Mouse (Mus musculus): ENCODE data around the gene Adgrv1.
A peak's percentile ranks its signal among the peaks of the same experiment; 100 is the strongest.
"Not testable (repeated sequence)": the region's sequence is repeated elsewhere in the genome, so short reads cannot be mapped to it uniquely, and the experiment has no call there.

Adgrv1 gene

DNA sequence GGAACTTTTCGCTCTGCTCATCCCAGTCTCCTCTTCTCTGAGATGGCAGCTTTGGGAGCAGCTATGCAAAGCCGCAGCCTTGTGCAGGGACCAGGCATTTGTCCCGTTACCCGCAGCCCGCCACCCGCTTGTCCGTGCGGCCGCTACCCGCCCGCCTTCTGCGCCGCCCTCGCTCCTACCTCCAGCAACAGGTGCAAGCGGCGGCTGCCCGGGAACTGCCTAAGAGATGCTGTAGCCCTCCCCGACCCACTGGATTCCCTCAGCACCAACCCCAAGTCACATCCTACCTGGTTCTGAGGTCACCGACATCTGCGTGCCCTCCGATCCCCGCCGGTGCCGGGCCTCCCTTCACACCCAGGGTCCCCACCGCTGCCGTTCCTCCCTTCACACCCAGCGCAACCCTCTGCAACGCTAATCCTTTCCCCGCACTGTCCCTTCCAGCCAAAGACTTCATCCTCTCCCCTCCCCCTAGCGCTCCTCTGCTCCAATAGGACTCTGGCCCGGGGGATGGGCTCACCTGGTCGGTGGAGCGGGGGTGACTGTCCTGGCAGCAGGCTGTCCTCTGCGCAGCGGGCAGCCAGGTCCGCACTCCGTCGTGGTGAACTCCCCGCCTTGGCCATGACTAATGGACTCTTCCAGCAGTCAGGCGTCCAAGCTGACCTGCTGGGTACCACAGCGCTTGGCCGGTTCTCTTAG, at the start of gene Adgrv1:
Gene Adgrv1, minus strand, starts transcription at position 435 of the 696 bp plus-strand sequence.
- peak; percentile 66 for DNase-seq

DNA sequence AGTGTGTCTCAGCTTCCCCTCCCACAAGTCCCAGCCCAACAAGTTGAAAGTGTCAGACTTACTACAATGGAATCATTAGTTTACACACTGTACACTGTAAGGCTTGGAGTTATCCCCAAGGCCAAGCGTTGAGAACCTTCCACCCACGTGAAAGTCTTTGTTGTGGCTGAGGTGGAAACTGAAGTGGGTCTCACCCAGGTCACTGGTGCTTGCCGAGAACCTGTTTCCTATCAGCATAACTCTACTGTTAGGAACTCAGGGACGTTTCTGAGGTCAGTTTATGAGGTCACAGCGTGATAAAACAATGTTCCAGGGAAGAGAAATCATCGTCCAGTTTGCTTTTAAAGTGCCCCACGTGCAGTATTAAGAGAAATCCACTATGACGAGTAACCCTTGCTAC, 42.4 kb upstream of the Adgrv1 start:
- no peak for DNase-seq

DNA sequence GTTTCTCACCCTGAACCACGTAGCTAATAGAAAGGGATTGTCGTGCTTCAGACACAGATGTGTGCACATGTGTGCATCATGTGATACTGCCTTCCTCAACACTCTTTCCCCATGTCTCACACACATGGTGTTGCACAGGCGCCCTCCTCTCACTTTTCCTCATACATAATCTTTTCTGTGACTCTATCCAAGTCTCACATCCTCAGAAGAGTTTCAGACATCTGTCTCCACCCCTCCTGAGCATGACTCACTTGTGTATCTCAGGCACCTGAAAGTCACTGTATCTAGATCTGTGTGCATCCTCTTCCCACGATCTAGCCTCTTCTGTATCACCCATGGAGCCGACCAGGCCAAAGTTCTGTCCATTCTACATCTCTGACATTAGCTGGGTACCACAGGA, 34.8 kb upstream of the Adgrv1 start:
- DNase-seq: no peak

DNA sequence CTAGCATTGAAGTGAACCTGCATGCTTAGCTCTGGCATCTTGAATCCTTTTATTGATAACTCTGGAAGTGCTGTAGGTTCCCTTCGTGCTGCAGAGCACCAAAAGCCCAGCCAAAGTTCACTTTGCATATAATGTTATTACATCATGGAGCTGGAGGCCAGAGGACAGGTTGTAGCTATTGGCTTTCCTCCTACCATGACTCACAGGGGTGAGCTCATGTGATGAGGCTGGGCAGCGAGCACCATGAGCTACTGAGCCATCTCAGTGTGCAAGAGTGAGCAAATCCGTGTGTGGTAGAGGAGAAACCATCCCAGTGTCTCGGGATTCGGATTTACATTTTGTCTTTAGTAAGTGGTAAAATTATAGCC, 31.4 kb upstream of the Adgrv1 start:
- no peak for DNase-seq

DNA sequence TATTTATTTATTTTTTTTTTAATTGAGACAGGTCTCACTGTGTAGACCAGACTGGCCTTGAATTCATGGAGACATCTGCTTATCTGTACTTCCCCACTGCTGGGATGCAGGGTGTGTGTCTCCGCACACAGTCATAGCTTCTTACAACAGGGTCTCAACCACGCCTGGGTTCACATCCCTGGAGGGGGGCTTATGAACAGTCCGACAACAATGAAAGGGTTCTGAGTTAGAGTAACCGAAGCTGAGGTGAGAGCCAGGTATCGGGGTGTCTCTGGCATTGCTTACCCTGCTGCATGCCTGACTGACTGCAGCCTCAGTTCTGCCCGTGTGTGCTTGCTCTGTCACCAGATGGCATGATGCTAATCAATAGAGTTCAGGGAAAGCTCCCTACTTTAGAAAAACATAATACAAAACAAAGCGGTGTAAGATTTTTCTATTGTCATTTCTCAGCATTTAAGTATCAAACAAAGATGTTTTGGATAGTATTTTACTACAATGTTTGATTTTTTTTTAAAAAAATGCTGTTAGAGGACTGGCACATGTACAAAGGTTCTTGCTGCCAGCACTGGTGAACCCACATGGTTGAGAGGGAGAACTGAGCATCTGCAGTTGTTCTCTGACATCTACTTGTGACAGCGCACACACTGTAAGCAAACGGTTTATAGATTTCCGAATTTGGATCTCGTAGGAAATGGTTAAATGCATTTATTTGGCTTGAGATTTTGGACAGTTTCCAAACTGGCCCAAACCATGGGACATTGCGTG, 30.8 kb upstream of the Adgrv1 start:
- peak; percentile 57 for DNase-seq

DNA sequence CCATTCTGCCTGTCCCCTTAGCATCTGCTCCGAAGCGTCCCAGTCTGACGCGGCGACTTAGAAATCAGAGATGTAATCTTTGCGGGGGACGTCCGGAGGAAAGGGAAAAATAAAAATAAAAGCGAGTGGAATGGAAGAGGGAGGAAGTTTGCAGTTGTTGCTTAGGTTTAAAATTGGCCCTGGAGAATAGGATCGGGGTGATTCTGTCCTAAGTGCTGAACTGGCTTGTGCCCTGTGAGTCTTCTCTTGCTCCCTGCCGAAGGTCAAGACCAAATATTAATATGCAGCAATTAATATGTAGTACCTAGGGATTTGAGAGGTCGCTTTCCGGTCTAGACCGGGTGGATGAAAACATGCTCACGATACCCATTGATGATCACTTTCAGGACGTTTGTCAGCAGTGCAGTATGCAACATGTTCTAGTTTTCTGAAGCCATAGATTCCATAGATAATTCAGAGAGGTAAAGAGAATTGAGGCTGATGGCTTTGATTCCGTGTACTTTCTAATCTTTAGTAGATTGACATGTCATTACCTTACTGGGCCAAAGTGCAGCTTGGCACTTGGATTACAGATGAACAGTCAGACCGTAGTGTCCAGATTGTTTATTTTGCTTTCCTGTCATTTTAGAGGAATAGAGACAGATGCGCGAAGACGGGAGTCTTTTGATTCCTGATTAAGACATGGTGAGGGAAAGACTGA, 25.2 kb upstream of the Adgrv1 start:
- no peak for DNase-seq

DNA sequence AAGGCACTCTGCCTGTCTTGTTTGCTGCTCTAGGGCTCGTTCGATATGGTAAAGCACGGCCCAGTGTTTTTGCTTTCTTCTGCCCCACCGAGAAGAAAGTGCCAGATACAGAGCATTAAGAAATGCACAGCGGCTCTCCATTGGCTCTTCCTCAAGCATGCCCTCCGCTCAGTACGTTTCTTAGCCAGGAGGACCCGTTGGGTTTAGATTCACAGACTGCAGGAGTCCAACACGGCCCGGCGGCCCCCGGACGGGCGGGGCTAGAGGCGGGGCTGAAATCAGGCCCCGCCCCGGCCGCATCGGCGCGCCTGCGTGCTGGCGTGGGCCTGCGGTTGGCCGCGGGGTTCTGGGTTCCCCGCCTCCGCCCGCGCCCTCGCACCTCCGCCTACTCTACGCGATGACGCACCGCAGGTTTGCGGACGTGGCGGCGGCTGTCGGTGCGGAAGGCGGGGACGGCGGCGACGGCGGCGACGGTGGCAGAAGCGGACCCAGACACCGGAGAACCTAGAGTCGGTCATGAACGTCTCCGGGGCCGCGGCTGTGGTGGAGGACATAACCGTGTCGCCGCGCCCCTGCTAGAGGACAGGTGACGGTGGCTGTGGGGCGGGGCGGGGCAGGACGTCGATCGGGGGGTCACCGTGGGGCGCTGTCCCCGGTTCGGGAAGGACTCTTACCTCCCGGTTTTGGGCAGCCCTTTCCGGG, 24.5 kb upstream of the Adgrv1 start, which contains the start of gene Lysmd3:
Gene Lysmd3, plus strand, starts transcription at position 313 of the 702 bp plus-strand sequence.
- DNase-seq: peak; percentile 95

DNA sequence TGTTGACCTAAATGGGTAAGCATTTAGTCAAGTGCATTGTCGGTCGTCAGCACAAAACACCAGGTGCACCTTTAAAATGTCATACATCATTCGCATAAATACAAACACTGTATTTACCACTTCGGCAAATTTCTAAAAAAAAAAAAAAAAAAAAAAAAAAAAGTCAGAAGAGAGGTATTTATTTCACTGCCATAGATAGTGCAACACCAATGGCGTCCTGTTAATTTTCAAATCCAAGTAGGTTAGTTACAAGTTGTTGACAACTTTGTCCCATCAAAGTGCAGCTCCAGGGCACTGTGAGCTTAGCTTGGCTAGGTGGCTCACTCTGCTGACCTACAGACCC, 24.0 kb upstream of the Adgrv1 start:
- DNase-seq: no peak

DNA sequence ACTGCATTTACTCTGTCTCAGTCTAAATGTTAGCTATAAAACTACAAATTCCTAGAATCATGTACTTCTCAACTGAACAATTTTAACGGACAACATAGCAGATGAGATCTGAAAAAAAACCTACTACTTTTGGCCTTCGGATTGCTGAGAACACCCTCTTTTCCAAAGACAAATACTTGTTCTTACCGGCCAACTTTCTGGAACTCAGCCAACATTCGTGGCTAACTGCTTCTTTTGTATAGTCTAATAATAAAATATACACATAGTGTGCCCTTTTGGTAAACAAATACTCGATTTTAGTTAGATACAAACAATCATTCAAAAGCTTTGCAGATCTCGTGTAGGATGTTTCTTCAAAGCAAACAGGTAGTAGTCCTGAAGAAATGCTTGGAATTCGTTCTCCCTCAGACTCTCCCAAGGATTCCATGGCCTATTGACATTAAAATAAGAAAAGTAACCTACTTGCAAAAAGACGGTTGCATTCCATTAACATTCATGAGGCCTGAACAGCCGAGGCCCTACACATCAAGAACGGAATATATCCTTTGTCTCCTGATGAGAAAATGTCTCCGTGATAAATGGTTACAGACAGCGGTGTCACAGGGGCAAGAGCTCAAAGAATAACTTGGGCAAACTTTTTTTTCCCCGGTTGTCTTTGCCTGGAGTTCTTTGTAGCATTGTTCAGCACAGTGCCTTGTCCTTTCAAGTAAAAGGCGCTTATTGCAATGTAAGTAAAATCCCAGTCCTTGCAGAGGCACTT, 23.3 kb upstream of the Adgrv1 start:
- no peak for DNase-seq

DNA sequence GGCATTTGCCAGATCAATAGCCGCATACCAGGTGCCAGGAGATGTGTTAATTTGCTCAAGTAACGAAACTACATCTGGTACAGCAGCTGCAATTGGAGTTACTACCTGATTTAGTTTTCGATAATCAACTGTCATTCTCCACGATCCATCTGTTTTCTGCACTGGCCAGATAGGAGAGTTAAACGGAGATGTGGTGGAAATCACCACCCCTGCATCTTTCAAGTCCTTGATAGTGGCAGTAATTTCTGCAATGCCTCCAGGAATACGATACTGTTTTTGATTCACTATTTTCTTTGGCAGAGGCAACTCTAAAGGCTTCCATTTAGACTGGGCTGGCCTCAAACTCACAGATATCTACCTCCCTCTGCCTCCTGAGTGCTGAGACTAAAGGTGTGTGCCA, 17.4 kb upstream of the Adgrv1 start:
- not testable (repeated sequence) for DNase-seq

DNA sequence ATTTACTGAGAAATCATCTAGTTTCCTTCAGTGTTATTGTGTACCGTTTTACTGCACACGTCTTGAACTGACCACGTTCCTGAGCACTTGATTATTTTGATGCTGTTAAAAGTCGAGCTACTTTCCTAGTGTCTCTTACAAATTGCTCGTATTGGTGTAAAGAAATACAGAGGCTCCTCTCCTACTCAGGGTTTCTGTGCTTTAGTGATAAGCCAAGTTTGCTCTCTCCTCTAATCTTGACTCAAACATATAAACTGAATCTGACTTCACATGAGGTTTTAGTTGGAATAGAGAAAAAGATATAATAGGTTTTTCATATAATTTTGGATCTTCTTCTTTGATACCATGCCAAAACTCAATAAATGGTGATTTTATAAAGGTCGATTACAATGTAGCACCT, 13.4 kb upstream of the Adgrv1 start:
- DNase-seq: no peak

DNA sequence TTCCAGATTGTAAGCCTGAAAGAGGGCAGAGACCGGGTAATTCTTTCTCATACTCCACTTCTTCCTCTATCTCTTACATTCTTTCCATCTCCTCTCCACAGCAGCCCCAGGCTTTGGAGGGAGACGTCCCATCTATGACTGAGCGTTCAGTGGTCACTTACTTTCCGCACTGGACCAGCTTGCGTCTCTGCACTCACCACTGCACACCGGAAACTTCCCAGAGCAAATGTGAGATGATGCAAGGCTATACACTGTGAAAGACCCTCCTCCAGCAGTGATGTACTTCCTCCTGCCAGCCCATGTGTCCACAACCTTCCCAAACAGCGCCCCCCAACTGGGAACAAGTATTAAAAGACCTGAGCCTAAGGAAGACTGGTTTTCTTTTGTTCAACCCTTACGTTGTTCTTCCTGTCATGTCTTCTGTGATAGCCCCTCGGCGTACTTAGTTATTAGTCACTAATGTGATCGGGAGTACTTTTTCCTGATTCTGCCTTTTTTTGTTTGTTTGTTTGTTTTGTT, 11.2 kb upstream of the Adgrv1 start:
- no peak for DNase-seq

DNA sequence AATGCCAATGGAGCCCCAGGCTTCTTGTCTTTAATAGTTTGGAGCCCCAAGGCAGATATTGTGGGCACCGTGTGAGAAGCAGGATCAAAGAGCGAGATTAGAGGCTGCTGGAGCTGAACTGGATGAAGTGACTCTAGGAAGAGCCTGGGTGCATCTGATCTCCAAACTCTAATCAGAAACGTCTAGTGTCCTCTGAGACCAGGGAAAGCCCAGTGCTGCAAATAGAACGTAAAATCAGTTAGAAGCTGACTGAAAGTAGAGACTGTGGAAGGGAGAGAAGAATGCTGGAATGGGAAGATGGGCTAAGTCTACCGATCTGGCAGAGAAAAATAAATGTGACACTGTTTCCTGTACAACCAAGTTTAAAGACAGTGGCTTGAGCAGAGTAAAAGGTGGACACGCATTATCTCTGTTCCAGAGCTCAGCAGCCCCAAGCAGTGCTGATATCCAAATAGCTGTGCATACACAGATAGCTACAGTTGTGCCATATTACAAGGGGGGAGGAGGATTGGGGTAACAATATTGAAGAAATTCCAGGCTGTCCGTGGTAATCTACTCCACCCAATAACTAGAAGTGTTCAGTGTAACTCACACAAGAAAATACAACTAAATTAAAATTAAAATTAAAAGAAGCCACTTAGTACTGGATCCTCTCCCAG, 9.7 kb upstream of the Adgrv1 start:
- peak; percentile 69 for DNase-seq

DNA sequence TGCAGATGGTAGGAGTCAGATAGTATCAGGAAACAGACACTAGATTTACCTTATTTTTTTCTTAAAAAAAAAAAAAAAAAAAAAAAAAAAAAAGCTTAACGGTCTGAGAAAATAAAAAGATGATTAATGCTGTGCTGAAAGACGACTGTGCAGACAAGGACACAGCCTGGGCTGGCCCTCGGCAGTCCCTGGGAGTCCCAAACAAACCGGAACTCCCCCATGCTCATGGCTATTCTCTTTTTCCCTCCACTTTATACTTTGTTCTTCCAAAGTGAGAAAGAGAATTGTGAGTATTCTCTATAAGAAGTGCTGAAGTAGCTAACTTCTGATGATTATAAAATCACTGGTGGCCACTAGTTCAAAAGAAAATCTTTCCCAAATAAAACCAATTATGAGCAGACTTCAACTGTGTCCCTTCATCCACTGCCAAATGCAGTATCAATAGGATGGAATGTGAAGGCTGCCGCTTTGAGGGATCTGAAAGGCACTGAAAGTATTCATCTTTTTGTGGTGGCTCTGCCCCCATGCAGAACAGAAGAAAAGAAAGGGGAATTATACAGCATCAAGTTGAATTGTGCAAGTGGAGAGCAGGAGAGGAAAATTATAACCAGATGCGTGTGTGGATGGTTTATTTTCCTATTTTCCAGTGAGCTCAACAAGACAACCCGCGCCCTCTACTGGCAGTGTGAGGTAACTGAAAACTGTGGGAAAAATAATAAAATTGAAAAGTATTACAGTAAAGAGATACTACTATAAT, 8.5 kb upstream of the Adgrv1 start:
- DNase-seq: peak; percentile 71

DNA sequence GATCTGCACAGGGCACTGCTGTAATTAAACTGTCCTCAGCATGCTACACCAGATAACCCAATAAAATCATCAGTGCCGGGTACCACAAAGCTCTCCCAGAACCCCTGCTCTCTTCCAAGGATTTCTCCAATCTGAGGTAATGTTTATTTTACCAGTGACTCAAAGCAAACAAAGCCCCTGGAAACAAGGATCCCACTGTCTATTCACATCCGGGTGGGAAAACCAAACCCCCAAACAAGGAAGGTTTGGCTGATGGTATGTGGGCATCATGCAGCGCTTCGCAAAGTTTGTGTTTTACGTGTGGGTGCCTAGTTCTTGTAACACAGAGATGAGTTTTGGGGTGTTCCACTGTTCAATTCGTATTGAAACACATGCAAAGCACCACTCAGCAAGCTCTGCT, 7.9 kb upstream of the Adgrv1 start:
- no peak for DNase-seq

DNA sequence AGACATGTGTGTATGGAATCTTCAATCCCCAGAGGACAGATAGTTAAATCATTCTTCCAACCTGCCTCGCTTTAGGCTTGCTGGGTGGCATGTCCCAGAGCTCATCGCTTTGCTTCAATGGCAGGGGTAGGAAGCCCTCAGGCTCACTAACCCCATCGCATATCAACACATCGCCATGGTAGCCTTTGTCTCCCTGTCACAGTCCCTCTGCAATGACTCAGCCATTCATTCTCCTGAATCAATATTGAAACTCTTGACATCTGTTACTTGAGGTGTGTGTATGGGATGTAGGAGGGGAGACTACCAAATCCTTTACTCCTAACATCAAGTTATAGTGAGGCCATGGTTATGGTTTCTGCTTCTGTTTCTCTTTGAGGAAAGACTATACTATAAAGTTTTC, 6.7 kb upstream of the Adgrv1 start:
- no peak for DNase-seq

DNA sequence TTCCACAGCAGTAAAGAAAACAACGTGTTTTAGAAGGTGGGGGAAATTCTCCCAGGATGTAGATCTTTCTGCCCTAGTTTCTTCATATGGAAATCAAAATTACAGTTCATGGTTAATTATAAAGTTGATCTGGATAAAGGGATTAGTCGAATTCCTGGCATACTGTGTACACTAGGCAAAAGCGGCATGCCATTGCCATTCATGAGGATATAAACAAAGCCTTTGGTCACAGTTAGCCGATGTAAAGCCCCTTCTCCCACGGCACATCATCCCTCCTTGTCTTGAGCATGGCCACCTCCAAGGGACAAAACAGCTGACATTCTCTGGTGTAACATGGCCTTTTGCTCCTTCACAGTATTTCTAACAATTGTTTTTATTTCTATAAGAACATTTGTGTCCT, 2.4 kb downstream of the Adgrv1 start:
- DNase-seq: no peak

DNA sequence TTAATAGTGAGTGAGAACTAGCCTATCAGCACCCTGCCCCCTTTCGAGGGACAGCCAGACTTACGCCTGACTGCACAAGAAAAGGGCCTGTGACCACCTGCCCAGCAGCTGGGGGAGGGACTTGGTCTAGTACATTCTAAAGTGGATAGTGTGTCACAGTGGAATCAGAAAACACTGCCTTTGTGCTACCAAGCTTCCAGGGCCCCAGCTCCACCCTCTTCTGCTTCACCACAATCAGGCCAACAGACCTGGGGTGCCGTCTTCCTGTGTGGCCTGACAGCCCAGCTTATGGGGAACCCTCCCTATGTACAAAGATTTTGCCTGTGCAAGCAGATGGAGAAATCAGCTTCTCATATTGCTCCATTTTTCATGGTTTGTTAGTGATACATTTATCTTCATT, 3.6 kb downstream of the Adgrv1 start:
- DNase-seq: no peak

DNA sequence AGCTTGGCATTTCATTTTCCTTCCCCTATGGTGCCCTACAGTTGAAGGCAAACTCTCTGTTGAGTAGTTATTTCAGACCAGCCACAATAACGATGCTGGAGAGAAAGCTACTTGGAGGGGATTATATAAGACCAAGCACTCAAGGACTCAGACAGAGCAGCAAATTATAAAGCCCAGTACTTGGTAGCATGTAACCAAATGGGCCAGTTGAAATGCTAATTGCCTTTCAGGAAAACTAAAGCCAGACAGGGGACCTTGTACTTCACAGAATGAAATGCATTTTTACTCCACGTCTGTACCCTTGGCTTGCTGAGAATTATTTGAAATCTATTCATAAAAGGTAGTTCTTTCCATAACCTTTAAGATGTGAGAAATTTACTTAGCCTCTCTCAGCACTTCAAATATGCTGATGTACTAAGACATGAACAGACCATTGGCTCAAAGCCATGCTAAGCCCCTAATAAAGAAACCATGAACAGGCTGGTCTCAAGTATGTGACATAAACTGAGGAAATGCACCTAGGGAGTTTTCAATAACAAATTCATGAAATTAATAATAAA, 4.2 kb downstream of the Adgrv1 start:
- no peak for DNase-seq

DNA sequence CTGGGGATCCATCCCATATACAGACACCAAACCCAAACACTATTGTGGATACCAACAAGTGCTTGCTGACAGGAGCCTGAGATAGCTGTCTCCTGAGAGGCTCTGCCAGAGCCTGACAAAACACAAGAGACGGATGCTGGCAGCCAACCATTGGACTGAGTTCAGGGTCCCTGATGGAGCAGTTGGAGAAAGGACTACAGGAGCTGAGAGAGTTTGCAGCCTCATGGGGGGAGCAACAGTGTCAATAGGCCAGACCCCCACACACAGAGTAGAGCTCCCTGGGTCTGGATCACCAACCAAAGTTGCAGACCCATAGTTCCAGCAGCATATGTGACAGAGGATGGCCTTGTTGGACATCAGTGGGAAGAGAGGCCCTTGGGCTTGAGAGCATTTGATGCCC, 5.1 kb downstream of the Adgrv1 start:
- DNase-seq: not testable (repeated sequence)

DNA sequence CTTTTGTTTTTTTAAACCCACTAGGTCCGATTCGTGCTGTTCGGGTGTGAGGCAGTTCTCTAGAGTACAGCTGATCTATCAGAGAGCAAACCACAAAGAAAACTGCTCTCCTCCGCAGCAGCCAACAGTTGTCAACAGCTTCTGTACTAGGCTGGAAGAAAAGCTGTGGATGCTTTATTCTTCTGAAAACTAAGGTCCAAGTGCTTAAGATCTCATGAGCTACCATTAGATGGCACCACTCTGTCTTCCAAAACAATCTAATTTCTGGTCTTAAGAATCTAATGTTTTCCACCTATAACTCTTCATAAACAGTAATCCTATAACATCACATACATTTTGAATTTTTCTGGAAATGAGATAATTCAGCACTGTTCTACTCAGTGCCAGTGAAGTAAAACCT, 22.6 kb downstream of the Adgrv1 start:
- DNase-seq: no peak

Measured in liver (tissue).